Mouse (Mus musculus) retina, adult 2 months (tissue): ENCODE data around the gene Chn2.

Source experiments
- DNase-seq: peaks from one replicate; pipeline ENCODE4 v3.0.0-alpha.2; 2012; ENCODE audit warnings: low read depth, low spot score

Chn2 gene

GRCm38 (mm10) chr6:54241761-54242160, 202.4 kb downstream of the Chn2 start:
- no peak for DNase-seq

DNA sequence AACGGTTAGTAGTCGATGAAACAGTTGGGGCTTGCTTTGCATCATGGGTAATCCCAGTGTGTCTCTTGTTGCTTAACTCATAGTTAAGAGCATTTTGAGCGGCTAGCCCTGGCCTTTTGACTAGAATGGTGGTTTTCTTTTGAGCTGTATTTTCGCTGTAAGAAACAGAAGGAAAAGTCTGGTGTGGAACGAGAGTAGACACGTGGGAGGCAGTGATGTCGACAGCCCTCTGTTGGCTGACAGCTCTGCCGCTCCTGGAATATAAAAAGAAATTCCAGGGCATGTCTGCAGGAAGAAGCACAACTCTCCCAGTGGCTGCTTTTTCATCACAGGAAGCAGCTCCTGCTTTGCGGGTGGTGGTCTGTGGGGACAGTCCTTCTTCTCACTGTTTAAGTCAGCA, 202.9 kb downstream of the Chn2 start:
- no peak for DNase-seq

DNA sequence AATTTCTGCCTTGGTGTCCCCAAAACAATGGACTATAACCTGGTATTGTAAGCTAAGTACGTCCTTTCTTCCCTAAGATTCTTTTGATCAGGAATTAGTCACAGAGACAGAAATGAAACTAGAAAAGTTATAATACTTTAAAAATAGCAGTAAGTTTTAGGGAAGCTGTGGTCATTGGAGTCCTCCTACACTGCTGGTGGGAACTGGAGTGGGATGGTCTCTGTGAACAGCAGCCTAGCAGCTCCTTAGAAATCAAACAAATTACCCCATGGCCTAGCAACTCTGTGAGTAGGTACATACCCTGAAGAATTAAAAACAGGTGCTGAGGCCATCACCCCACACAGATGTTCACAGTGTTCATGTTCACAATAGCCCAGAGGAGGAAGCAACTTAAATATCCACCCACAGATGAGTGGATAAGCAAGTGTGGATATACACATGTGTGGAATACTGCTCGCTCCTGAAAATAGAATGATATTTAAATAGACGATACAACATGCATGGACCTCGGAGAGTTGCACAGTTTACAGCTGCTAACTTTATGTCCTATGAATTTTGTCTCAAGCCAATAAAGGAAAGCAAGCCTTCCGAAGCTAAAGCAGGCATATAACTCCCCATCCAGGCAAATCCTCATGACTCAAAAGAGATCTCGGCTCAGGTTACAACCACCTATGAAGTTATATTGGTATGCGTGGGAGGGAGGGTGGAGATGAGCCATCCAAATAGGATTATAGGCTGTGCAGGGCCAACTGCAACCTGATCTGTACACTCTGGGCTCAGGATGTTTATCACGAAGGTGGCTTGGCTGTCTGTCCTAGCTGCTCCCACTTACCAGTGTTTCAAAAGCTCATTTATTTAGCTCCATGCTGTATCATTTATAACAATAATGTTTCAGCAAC, 209.2 kb downstream of the Chn2 start:
- DNase-seq, result peak; percentile 22

GRCm38 (mm10) chr6:54251401-54252191, 212.2 kb downstream of the Chn2 start:
- DNase-seq, result no peak

GRCm38 (mm10) chr6:54253206-54253605, 213.9 kb downstream of the Chn2 start:
- no peak for DNase-seq

DNA sequence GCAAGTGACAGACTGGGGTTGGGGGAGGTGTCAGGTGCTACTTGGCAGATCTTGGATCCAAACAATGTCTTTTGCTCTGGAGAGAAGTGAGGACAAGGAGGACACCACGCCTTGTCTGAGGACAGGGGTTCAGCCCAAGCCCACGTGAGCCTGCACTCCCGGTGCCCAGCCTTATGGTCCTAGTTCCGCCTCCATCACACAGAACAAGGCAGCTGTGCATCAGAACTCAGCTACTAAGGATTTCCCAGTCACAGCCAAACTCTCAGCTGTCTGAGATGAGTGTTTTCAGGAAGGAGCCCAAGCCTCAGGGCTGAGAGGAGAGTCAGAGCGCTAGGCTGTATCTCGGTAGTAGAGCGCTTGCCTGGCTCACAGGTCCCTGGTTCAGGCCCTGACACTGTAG, 214.5 kb downstream of the Chn2 start:
- DNase-seq, result no peak

DNA sequence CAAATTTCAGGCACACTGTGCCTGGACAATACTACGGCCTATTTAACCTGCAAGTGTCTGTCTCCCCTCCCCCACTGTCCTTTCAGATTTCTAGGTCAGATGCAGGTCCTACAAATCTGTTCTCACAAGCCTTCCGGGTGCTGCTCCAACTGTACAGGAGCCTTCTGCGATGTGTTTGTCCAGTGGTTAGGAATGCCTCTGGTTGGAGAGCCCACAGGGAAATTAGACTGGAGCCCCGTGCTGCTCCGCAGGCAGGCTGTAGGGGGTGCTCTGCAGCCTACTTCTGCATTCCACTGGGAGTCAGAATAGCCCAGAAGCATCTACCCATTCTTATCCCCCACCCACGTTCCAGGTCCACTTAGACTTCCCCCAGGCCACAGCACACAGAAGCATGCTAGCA, 215.4 kb downstream of the Chn2 start:
- no peak for DNase-seq

DNA sequence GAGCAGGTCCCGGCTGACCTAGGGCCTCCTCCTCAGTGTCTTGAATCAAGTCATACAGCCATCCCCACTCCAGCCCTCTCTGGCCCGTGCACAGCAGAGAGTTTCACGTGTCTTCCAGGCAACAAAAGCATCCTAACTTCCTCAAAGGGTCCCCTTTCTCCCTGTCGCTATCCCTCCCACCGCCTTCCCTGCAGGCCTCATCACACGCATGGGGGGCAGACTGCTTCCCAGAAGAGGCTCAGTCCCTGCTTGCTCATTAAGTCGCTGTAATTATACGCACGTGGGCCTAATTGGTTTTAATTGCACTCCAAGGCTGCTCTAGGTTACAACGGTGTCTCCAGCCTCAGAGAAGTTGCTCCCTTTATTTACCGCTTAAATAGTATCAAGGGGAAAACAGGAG, 216.0 kb downstream of the Chn2 start:
- no peak for DNase-seq

DNA sequence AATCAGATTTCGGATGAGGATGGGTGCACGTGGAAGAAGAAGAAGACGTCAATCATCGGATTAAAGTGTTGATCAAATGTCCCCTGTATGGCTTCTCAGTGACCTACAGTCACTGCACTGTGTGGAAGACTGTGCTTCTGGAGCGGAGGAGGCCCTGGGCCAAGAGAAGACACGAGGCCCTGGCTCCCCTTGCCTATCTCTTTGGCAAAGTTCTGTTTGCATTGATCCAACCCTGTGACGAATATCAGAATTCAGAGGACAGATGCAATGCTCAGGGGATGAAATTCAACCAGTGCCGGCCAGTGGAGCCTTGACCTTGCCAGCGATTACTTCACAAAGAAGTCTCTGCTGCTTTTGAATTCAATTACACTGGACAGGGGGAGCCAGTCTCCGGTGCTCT, 217.0 kb downstream of the Chn2 start:
- no peak for DNase-seq

DNA sequence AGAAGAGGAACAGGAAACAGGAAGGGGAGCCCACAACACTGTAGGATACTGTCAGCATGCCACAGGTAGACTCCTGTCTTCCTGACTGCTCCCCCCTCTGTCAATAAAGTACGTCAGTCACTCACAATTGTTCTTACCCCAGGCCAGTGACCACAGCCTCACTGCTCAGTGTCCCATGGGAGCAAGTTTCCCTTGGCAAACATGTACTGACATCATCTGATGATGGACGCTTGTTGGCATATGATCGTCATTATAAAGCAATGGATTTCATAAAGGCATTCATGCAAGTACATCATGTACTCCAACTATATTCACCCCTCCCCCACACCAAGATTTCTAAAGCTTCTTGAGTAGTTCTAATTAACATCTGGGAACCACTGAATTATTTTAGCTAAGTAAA, 218.2 kb downstream of the Chn2 start:
- no peak for DNase-seq

- no peak for DNase-seq
Observed at GRCm38 (mm10) chr6:54258462-54258861, 219.1 kb downstream of the Chn2 start.

DNA sequence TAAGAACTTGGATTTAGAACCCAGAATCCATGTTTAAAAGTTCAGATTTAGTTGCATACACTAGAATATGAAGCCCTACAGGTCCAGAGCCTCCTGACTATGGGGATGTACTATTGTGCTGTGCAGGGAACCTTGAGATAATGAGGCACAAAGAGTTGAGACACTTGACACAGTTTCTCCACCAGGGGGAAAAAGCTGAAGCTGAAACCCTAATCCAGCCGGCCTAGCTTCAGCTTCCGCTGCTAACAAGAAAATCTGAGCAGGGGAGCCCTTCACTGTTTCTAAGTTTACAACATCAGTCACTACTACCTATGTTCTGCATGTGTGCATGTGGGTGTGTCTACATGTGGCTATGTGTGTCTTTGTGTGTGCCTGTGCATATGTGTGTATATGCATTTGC, 223.4 kb downstream of the Chn2 start:
- no peak for DNase-seq

GRCm38 (mm10) chr6:54263890-54264289, 224.5 kb downstream of the Chn2 start:
- no peak for DNase-seq

- DNase-seq, result no peak
Observed at GRCm38 (mm10) chr6:54264537-54264936, 225.2 kb downstream of the Chn2 start.

- DNase-seq, result no peak
Observed at GRCm38 (mm10) chr6:54265384-54265783, 226.0 kb downstream of the Chn2 start.

DNA sequence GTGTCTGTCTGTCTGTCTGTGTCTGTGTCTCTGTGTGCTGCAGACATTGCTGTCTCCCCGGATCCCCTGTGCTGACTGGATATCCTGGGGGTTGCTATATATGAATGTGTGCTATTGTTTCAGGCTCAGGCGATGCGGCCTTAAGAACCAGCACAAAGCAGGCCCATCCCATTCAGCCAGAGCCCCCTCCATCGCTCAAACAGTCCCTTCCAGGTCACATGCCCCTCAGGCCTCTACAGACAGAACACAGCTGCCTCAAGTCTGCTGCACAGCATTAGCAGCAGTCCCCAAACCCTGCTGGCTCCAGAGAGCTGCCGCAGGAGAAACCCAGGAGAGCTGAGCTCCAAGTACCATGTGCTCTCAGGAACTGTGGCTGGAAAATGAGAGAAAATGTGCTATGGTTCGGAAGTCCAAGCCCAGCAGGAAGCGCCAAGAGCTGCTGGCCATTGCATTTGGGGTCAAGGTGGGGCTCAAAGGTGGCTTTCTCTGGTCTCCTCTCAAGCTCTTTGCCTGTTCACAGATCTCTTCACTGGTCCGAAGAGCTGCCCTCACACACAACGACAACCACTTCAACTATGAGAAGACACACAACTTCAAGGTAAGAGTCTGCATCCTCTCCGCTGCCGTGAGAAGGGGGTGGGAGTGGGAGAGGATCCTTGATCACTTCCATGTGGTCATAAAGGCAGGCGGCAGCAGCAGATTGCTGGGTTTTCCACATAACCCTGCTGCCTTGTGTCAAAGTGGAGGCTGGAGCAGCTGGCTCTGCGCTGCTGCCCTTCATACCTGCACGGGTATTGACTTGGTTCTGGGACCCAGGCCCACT, 233.4 kb downstream of the Chn2 start:
- DNase-seq, result no peak

DNA sequence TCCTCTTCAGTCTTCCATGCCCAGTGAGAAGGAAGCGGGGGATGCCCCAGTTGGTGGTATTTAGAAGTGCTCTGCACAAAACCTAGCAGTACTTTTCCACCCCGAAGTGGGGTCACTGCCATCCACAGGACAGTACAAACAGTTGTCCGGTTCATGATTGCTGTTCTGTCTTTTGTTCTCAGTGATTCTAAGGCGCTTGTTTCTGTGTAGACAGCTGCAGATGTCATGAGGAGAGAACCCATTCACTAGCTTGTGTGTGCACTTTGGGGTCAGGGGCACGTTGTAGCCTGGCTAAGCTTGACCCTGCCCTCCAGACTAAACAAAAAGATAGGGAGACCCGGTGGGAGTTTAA, 234.0 kb downstream of the Chn2 start:
- DNase-seq, result no peak

DNA sequence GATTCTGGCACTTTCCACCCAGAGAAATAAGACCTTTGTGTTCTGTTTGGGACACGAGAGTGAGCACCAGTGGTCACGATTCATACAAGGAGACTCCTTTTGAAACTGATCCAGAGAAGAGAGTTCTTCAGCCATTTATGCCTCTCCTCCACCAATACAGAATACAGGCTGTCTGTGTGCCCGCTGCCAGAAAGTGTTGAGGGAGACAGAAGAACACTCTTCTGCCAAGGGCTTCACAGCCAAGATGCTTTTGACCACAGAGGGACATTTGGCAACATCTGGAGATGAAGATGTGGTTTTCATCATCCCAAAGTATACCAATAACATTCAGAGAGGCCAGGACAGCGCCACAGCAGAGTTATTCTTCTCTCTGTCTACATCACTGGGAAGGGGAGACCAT, 237.9 kb downstream of the Chn2 start:
- DNase-seq, result no peak

GRCm38 (mm10) chr6:54277828-54278227, 238.5 kb downstream of the Chn2 start:
- DNase-seq, result no peak

DNA sequence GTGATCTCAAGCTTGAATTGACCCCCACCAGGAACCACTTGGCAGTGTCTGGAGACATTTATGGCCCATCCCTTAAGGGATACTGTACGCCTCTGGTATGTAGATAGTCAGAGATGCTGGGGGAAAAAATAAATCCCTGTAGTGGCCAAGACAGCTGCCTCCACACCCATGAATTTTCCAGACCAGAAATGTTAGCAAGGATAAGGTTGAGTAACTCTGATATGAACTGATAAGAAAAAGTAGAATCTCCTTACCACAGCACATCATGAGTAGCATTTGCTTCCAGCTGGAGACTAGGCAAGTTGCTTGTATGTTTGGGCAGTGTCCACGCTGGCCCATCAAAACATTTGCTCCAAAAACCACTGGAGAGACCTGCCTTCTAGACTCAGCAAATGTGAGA, 239.3 kb downstream of the Chn2 start:
- no peak for DNase-seq

DNA sequence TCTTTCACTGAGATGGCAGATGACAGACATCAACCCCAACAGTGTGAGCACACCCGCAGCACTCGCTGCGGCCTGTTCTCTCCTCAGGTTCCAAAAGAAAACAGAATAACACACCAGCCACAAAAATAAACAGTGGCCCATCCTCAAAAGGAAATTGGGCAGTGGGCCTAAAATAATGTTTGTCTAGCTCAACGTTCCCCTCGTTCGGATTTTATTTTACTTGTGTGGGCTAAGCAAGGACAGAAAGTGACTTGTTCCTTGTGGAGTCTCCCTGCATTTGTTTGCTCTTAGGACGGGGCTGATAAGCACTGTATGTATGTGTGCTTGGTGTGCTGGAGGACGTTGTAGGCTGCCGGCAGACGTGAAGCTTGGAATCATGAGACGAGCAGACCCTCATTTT, 240.0 kb downstream of the Chn2 start:
- no peak for DNase-seq

DNA sequence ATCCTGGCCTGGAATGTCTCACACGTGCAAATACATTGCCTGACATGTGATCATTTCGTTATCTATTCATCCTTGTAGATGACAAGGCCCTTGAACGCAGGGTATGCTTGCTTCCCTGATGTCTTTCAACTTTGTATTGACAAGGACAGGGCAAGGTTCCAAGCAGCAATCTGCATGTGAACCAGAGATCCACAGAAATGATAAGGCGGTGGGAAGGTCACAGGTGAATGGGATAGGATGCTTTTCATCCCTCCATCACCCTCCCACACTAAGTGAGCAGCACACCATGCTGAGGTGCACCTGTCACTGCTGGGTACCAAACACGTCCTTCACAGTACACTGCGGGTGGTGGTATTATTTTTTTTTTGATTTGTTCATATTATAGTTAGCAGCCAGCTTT, 240.9 kb downstream of the Chn2 start:
- no peak for DNase-seq
